ENCODE assay signal across 23 mouse cellular contexts in the genomic region with DNA sequence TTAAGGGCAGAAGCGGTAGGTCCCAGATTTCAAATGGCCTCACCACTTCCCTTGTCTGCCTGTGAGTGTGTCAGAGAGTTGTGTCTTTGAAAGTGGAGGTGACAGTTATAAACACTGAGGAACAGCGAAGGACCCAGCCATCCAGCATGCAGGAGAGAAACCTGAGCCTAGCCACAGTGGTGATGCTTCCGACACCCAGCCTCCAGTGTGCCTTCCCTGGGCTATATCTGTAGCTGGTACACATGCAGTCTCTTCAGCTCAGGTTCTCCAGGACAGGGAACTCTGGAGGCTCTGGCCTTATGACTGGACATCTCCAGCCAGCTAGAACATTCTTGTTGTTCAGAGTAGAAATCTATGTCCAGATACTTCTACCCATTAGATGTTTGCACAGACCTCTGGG. TPM values are rescaled to one million over a fixed set of nuclear protein-coding genes. Genes with fewer than 3 reads are reported as not detected.
DNase-seq lines count a peak whose midpoint lies in the region; ATAC-seq and TF ChIP-seq lines count a peak whose summit lies in the region.
"Had no signal": no experiment of that assay in that cellular context is flagged by ENCODE, and none has a peak within 500 bp of the region (broad histone marks: within the 10 kb centered on the region; RNA-seq: fewer than 3 reads in every experiment).

No protein-coding gene starts in this region.

- WGBS in heart, embryonic 12.5 days = 56% methylated on average over 3 of the region's 3 CpGs
- WGBS in intestine, embryonic 16.5 days = 93% methylated on average over 3 of the region's 3 CpGs
- WGBS in intestine, embryonic 15.5 days = 86% methylated on average over 3 of the region's 3 CpGs
- WGBS in kidney, adult 2 months = 97% methylated on average over 3 of the region's 3 CpGs

- H3K36me3 ChIP-seq in heart, embryonic 12.5 days = no peaks in the 10 kb centered on the region
- no peaks in the 10 kb centered on the region for H3K36me3 ChIP-seq in intestine, embryonic 16.5 days (ENCODE audit: control insufficient read depth, insufficient read depth, low read length)
- no peaks in the 10 kb centered on the region for H3K36me3 ChIP-seq in intestine, embryonic 15.5 days
- no peaks in the 10 kb centered on the region for H3K36me3 ChIP-seq in kidney, adult 2 months (ENCODE audit: control insufficient read depth, insufficient read depth, low read length)
- H3K36me3 ChIP-seq: forebrain, embryonic 10.5 days; limb, embryonic 10.5 days; liver, embryonic 15.5 days; neural tube, embryonic 15.5 days had no signal

- peak; percentile 51 for DNase-seq in gastrocnemius, adult 18-20 months (ENCODE audit: low spot score)
- no peak for DNase-seq in gastrocnemius, postnatal 14 days
- no peak for DNase-seq in heart, adult 18-20 months
- no peak for DNase-seq in kidney, adult 2 months
- DNase-seq: adrenal gland, adult 8-10 months; cerebellum, adult 18-20 months; cerebellum, postnatal 14 days; kidney, adult 9 months; kidney, postnatal 14 days; liver had no signal

- peak overlapping the region; percentile 92 for H3K4me2 ChIP-seq in heart, embryonic 12.5 days
- no peak overlapping the region for H3K4me2 ChIP-seq in intestine, embryonic 16.5 days (ENCODE audit: low read depth, low read length)
- H3K4me2 ChIP-seq in intestine, embryonic 15.5 days (replicated peaks) = no peak overlapping the region
- H3K4me2 ChIP-seq: hindbrain, embryonic 14.5 days; midbrain, embryonic 11.5 days; neural tube, embryonic 15.5 days had no signal

- TF ChIP-seq POLR2A in kidney, adult 2 months (IDR thresholded peaks at IDR 0.05; ENCODE audit: low read depth, low read length) = no peak

- peaks cover 14% of the 10 kb centered on the region for H3K27me3 ChIP-seq in heart, embryonic 12.5 days (replicated peaks)
- H3K27me3 ChIP-seq in intestine, embryonic 16.5 days (replicated peaks; ENCODE audit: control insufficient read depth, insufficient read depth, low read length) = no peaks in the 10 kb centered on the region
- no peaks in the 10 kb centered on the region for H3K27me3 ChIP-seq in intestine, embryonic 15.5 days (replicated peaks)
- H3K27me3 ChIP-seq in kidney, adult 2 months (replicated peaks; ENCODE audit: control insufficient read depth, insufficient read depth, low read length) = no peaks in the 10 kb centered on the region

- TF ChIP-seq CTCF in kidney, adult 2 months (conservative IDR thresholded peaks at IDR 0.05; ENCODE audit: insufficient read depth, insufficient read length, low read depth, low read length) = no peak

- no peak overlapping the region for H3K27ac ChIP-seq in heart, embryonic 12.5 days (ENCODE audit: poor library complexity, severe bottlenecking)
- H3K27ac ChIP-seq in intestine, embryonic 16.5 days (ENCODE audit: low read length) = no peak overlapping the region
- H3K27ac ChIP-seq in intestine, embryonic 15.5 days = no peak overlapping the region
- H3K27ac ChIP-seq in brown adipose tissue, adult 24 weeks (replicated peaks; ENCODE audit: low read depth, low read length) = peak overlapping the region; percentile 48
- H3K27ac ChIP-seq in kidney, adult 2 months (ENCODE audit: insufficient read depth, low read depth, low read length) = no peak overlapping the region
- H3K27ac ChIP-seq: forebrain, embryonic 10.5 days; hindbrain, embryonic 14.5 days; limb, embryonic 10.5 days; liver, embryonic 15.5 days; neural tube, embryonic 15.5 days had no signal

- peak overlapping the region; percentile 88 for H3K9ac ChIP-seq in heart, embryonic 12.5 days
- H3K9ac ChIP-seq in intestine, embryonic 16.5 days (ENCODE audit: low read depth, low read length) = peak overlapping the region; percentile 19; the same call in 1 of the 2 replicates
- H3K9ac ChIP-seq in intestine, embryonic 15.5 days = no peak overlapping the region
- H3K9ac ChIP-seq: hindbrain, embryonic 14.5 days; liver, embryonic 15.5 days; neural tube, embryonic 15.5 days had no signal

- H3K4me1 ChIP-seq in heart, embryonic 12.5 days (replicated peaks) = peaks cover 88% of the 10 kb centered on the region
- H3K4me1 ChIP-seq in intestine, embryonic 16.5 days (ENCODE audit: control insufficient read depth, insufficient read depth, low read length) = peaks cover 43% of the 10 kb centered on the region
- peaks cover 34% of the 10 kb centered on the region; the same call in 1 of the 2 replicates for H3K4me1 ChIP-seq in intestine, embryonic 15.5 days (replicated peaks)
- peaks cover 29% of the 10 kb centered on the region for H3K4me1 ChIP-seq in brown adipose tissue, adult 24 weeks (ENCODE audit: control insufficient read depth, insufficient read depth, insufficient read length, low read length)
- no peaks in the 10 kb centered on the region; the same call in 1 of the 2 replicates for H3K4me1 ChIP-seq in kidney, adult 2 months (ENCODE audit: control insufficient read depth, insufficient read depth, low read length)

- no peaks in the 10 kb centered on the region for H3K9me3 ChIP-seq in heart, embryonic 12.5 days (replicated peaks)
- H3K9me3 ChIP-seq in intestine, embryonic 16.5 days (ENCODE audit: control insufficient read depth, low read length) = no peaks in the 10 kb centered on the region
- H3K9me3 ChIP-seq in intestine, embryonic 15.5 days = no peaks in the 10 kb centered on the region
- H3K9me3 ChIP-seq: forebrain, embryonic 10.5 days; limb, embryonic 10.5 days; liver, embryonic 15.5 days; neural tube, embryonic 15.5 days had no signal

- no peak for ATAC-seq in heart, embryonic 12.5 days (ENCODE audit: insufficient number of reproducible peaks, low FRiP score)
- ATAC-seq in intestine, embryonic 16.5 days = no peak
- no peak for ATAC-seq in intestine, embryonic 15.5 days
- ATAC-seq: activated CD4-positive, CD25-positive, alpha-beta regulatory T cell, adult 4 months; forebrain, embryonic 16.5 days; inflammation-experienced regulatory T-cells, adult 6 months had no signal

- peak overlapping the region; percentile 57 for H3K4me3 ChIP-seq in heart, embryonic 12.5 days
- H3K4me3 ChIP-seq in intestine, embryonic 16.5 days (ENCODE audit: low read length) = no peak overlapping the region
- H3K4me3 ChIP-seq in intestine, embryonic 15.5 days (replicated peaks) = no peak overlapping the region
- peak overlapping the region; percentile 75 for H3K4me3 ChIP-seq in brown adipose tissue, adult 24 weeks (ENCODE audit: insufficient read depth, low read depth, low read length)
- no peak overlapping the region for H3K4me3 ChIP-seq in kidney, adult 2 months (ENCODE audit: insufficient read depth, low read depth, low read length)
- H3K4me3 ChIP-seq: limb, embryonic 10.5 days; liver, embryonic 15.5 days; neural tube, embryonic 15.5 days had no signal

- intact Hi-C loops in gastrocnemius, postnatal 14 days (cut with DNase I; ENCODE audit: low total_unique reads) = no loop called here

RNA-seq across cellular contexts. Expression of gene Dab2ip, which starts 25.9 kb away (rescaled TPM):
- 10 to 100 TPM; 41.7 to 46.3 TPM for total RNA-seq in gastrocnemius, adult 18-20 months (2021)
- total RNA-seq in gastrocnemius, postnatal 14 days (2021) = 10 to 100 TPM; 42.8 to 46.3 TPM
- 55.6 and 62.5 TPM in 2 replicates for polyA plus RNA-seq in heart, embryonic 12.5 days (2016; fragmentation: Nextera tagmentation; extraction: Ambion mirVana)
- 10 to 100 TPM; 42.4 to 44.1 TPM for total RNA-seq in heart, adult 18-20 months (2021)
- 27.0 and 28.7 TPM in 2 replicates for polyA plus RNA-seq in intestine, embryonic 16.5 days (2015; fragmentation: Nextera tagmentation; extraction: Ambion mirVana)
- 52.7 and 54.9 TPM in 2 replicates for polyA plus RNA-seq in intestine, embryonic 15.5 days (2015; fragmentation: Nextera tagmentation; extraction: Ambion mirVana)
- polyA plus RNA-seq in brown adipose tissue, adult 24 weeks (2012; ENCODE audit: insufficient read depth, insufficient read length, missing spikeins) = 14.3 and 19.1 TPM in 2 replicates
- polyA plus RNA-seq in kidney, adult 2 months (2012; rRNA removed) = 32.9 and 42.9 TPM in 2 replicates

Comparison
In these comparisons a context has a peak if more than half of its experiments do, and no peak if none do; other contexts are left out.
1. H3K4me3 ChIP-seq: peak in heart, embryonic 12.5 days (single experiment) and brown adipose tissue, adult 24 weeks (single experiment); none in intestine, embryonic 16.5 days (single experiment), intestine, embryonic 15.5 days (single experiment) and kidney, adult 2 months (single experiment).